Mouse (Mus musculus): ENCODE results near the gene 4922502D21Rik.

- no peak for TF ChIP-seq CTCF (IDR thresholded peaks at IDR 0.05; ENCODE audit: control insufficient read depth, insufficient read depth, low read length)
- no peak for TF ChIP-seq POLR2A (IDR thresholded peaks at IDR 0.05; ENCODE audit: borderline replicate concordance, control insufficient read depth, low read depth, low read length)
Measured at GRCm38 (mm10) chr6:129276483-129276882, 55.1 kb downstream of the 4922502D21Rik start.

Measured in bone marrow, adult 2 months (tissue).